ENCODE assay signal across 29 mouse cellular contexts in the genomic region with DNA sequence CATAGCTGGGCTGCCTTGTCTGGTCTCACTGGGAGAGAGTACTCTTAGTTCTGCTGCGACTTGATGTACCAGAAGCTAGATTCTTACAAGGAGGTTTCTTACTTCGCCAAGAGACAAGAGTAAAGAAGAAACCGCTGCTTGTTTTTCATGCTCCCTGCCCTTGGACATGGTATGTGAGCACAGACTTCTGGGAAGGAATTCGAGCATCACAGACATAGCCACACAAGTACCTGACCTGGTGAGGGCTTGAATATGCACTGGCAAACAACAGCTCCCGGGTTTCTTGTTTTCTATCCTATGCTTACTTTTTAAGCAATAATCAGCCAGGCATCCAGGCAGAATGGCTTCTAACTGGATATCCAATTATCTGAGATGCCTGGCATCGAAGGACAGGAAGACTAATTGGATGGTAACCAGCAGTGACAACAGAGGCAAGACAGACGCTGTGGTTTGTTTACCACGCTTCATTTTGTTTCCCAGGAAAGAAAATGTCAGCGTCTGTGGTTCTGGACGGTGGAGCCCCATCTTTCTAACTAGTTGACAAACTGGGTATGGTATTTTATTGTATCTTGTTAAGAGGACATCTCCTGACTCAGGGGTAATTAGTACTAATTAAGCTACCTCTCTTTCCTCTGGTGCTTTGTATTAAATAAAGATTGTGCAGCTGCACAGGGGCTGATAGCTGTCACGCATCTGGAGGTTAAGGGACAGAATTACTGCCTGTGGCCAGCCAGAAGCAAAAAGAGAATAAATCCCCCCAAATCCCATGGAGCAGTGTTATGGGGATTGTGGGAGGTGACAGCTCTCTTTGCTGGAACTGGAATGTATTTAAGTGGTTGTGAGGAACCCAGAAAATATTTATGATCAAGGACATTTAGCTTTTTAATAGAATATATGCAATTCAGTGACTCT. TPM values are rescaled to one million over a fixed set of nuclear protein-coding genes. Genes with fewer than 3 reads are reported as not detected.
DNase-seq lines count a peak whose midpoint lies in the region; ATAC-seq lines count a peak whose summit lies in the region.
"Had no signal": no experiment of that assay in that cellular context is flagged by ENCODE, and none has a peak within 500 bp of the region (broad histone marks: within the 10 kb centered on the region; RNA-seq: fewer than 3 reads in every experiment).

No protein-coding gene starts in this region.

- no peak overlapping the region for H3K27ac ChIP-seq in embryonic facial prominence, embryonic 14.5 days (replicated peaks; ENCODE audit: low read depth, low read length)
- H3K27ac ChIP-seq in embryonic facial prominence, embryonic 10.5 days (replicated peaks), result no peak overlapping the region
- no peak overlapping the region for H3K27ac ChIP-seq in kidney, embryonic 14.5 days (ENCODE audit: low read depth, low read length)
- H3K27ac ChIP-seq in kidney, embryonic 16.5 days (ENCODE audit: low read length), result no peak overlapping the region
- H3K27ac ChIP-seq in neural tube, embryonic 13.5 days (replicated peaks), result no peak overlapping the region
- H3K27ac ChIP-seq in neural tube, embryonic 15.5 days (replicated peaks), result no peak overlapping the region
- H3K27ac ChIP-seq: embryonic facial prominence, embryonic 15.5 days; hindbrain, embryonic 13.5 days; limb, embryonic 10.5 days; limb, embryonic 15.5 days; liver, embryonic 13.5 days had no signal

- no peak overlapping the region for H3K4me2 ChIP-seq in embryonic facial prominence, embryonic 14.5 days (ENCODE audit: low read depth, low read length)
- H3K4me2 ChIP-seq in kidney, embryonic 14.5 days (replicated peaks; ENCODE audit: low read depth, low read length), result no peak overlapping the region
- H3K4me2 ChIP-seq in kidney, embryonic 16.5 days (replicated peaks; ENCODE audit: low read depth, low read length), result no peak overlapping the region
- no peak overlapping the region for H3K4me2 ChIP-seq in neural tube, embryonic 13.5 days
- H3K4me2 ChIP-seq in neural tube, embryonic 15.5 days, result no peak overlapping the region
- H3K4me2 ChIP-seq: embryonic facial prominence, embryonic 15.5 days; hindbrain, embryonic 13.5 days; limb, embryonic 15.5 days; liver, embryonic 13.5 days had no signal

- no peak overlapping the region for H3K9ac ChIP-seq in embryonic facial prominence, embryonic 14.5 days (ENCODE audit: low read depth, low read length)
- H3K9ac ChIP-seq in kidney, embryonic 14.5 days (ENCODE audit: low read depth, low read length), result no peak overlapping the region
- H3K9ac ChIP-seq in kidney, embryonic 16.5 days (replicated peaks; ENCODE audit: low read length), result no peak overlapping the region
- no peak overlapping the region for H3K9ac ChIP-seq in neural tube, embryonic 13.5 days
- no peak overlapping the region for H3K9ac ChIP-seq in neural tube, embryonic 15.5 days (replicated peaks)
- H3K9ac ChIP-seq: embryonic facial prominence, embryonic 15.5 days; hindbrain, embryonic 13.5 days; limb, embryonic 15.5 days; liver, embryonic 13.5 days had no signal

- peak; percentile 45 for DNase-seq in embryonic facial prominence, embryonic 14.5 days (ENCODE audit: low spot score)
- DNase-seq in embryonic facial prominence, embryonic 10.5 days (ENCODE audit: low spot score), result no peak
- DNase-seq in retina, postnatal 1 day, result peak; percentile 93
- DNase-seq in right cerebral cortex, adult 2 months (ENCODE audit: low spot score in 2 of 2), result no peak
- DNase-seq: adrenal gland, postnatal 14 days; cerebellum, adult 18-20 months; cerebellum, postnatal 10 days; gastrocnemius, postnatal 10 days; heart, postnatal 14 days; kidney, adult 8-10 months; layer of hippocampus, adult 9-11 months; liver, embryonic 13.5 days; lung, adult 18-20 months; lung, postnatal 4 days; spleen, adult 18-20 months; thymus, postnatal 25 days had no signal

- no peaks in the 10 kb centered on the region for H3K4me1 ChIP-seq in embryonic facial prominence, embryonic 14.5 days (ENCODE audit: control insufficient read depth, insufficient read depth, low read length)
- no peaks in the 10 kb centered on the region for H3K4me1 ChIP-seq in embryonic facial prominence, embryonic 10.5 days
- no peaks in the 10 kb centered on the region for H3K4me1 ChIP-seq in kidney, embryonic 14.5 days (ENCODE audit: control insufficient read depth, insufficient read depth, low read length)
- no peaks in the 10 kb centered on the region for H3K4me1 ChIP-seq in kidney, embryonic 16.5 days (ENCODE audit: insufficient read depth, low read length)
- H3K4me1 ChIP-seq in neural tube, embryonic 13.5 days (replicated peaks), result peaks cover 3% of the 10 kb centered on the region; the same call in 1 of the 2 replicates
- peaks cover 5% of the 10 kb centered on the region; the same call in 1 of the 2 replicates for H3K4me1 ChIP-seq in neural tube, embryonic 15.5 days
- H3K4me1 ChIP-seq: embryonic facial prominence, embryonic 15.5 days; limb, embryonic 10.5 days; limb, embryonic 15.5 days; liver, embryonic 13.5 days had no signal

- no peaks in the 10 kb centered on the region for H3K36me3 ChIP-seq in embryonic facial prominence, embryonic 14.5 days (ENCODE audit: control insufficient read depth, insufficient read depth, low read length)
- no peaks in the 10 kb centered on the region for H3K36me3 ChIP-seq in embryonic facial prominence, embryonic 10.5 days (replicated peaks)
- H3K36me3 ChIP-seq in kidney, embryonic 14.5 days (ENCODE audit: control insufficient read depth, insufficient read depth, low read length), result no peaks in the 10 kb centered on the region
- H3K36me3 ChIP-seq in kidney, embryonic 16.5 days (ENCODE audit: insufficient read depth, low read length), result no peaks in the 10 kb centered on the region
- H3K36me3 ChIP-seq in neural tube, embryonic 13.5 days, result no peaks in the 10 kb centered on the region
- no peaks in the 10 kb centered on the region for H3K36me3 ChIP-seq in neural tube, embryonic 15.5 days
- H3K36me3 ChIP-seq: embryonic facial prominence, embryonic 15.5 days; hindbrain, embryonic 13.5 days; limb, embryonic 10.5 days; limb, embryonic 15.5 days; liver, embryonic 13.5 days had no signal

- peak; percentile 65; the same call in 1 of the 2 replicates for ATAC-seq in embryonic facial prominence, embryonic 14.5 days (ENCODE audit: low read depth)
- 0 out of 2 replicates have a peak, but pooled peaks have one; percentile 64 for ATAC-seq in kidney, embryonic 14.5 days (ENCODE audit: low FRiP score, low TSS enrichment)
- ATAC-seq in kidney, embryonic 16.5 days (ENCODE audit: low FRiP score, low TSS enrichment), result no peak
- peak; percentile 36; the same call in 1 of the 2 replicates for ATAC-seq in neural tube, embryonic 13.5 days (ENCODE audit: low read depth)
- no peak; the same call in 1 of the 2 replicates for ATAC-seq in neural tube, embryonic 15.5 days (ENCODE audit: low FRiP score)
- ATAC-seq: intestine, embryonic 16.5 days; lung, postnatal 0 days; Patski had no signal

- H3K9me3 ChIP-seq in embryonic facial prominence, embryonic 14.5 days (ENCODE audit: control insufficient read depth, low read length), result no peaks in the 10 kb centered on the region
- H3K9me3 ChIP-seq in embryonic facial prominence, embryonic 10.5 days, result no peaks in the 10 kb centered on the region
- H3K9me3 ChIP-seq in kidney, embryonic 14.5 days (ENCODE audit: control insufficient read depth, low read length), result no peaks in the 10 kb centered on the region
- no peaks in the 10 kb centered on the region for H3K9me3 ChIP-seq in kidney, embryonic 16.5 days (ENCODE audit: low read length)
- H3K9me3 ChIP-seq in neural tube, embryonic 13.5 days, result no peaks in the 10 kb centered on the region
- no peaks in the 10 kb centered on the region for H3K9me3 ChIP-seq in neural tube, embryonic 15.5 days (replicated peaks)
- H3K9me3 ChIP-seq: embryonic facial prominence, embryonic 15.5 days; hindbrain, embryonic 13.5 days; limb, embryonic 10.5 days; limb, embryonic 15.5 days; liver, embryonic 13.5 days; megakaryocyte, embryonic 14.5 days had no signal

- no peaks in the 10 kb centered on the region for H3K27me3 ChIP-seq in embryonic facial prominence, embryonic 14.5 days (replicated peaks; ENCODE audit: control insufficient read depth, insufficient read depth, low read length)
- H3K27me3 ChIP-seq in embryonic facial prominence, embryonic 10.5 days (replicated peaks; ENCODE audit: low read depth, poor library complexity, severe bottlenecking), result no peaks in the 10 kb centered on the region
- no peaks in the 10 kb centered on the region for H3K27me3 ChIP-seq in kidney, embryonic 14.5 days (ENCODE audit: control insufficient read depth, insufficient read depth, low read length)
- no peaks in the 10 kb centered on the region for H3K27me3 ChIP-seq in kidney, embryonic 16.5 days (ENCODE audit: insufficient read depth, low read length)
- H3K27me3 ChIP-seq in neural tube, embryonic 13.5 days, result no peaks in the 10 kb centered on the region
- H3K27me3 ChIP-seq in neural tube, embryonic 15.5 days (replicated peaks), result no peaks in the 10 kb centered on the region
- H3K27me3 ChIP-seq: CH12.LX; embryonic facial prominence, embryonic 15.5 days; hindbrain, embryonic 13.5 days; limb, embryonic 15.5 days; liver, embryonic 13.5 days; megakaryocyte, embryonic 14.5 days; Patski had no signal

- WGBS in embryonic facial prominence, embryonic 14.5 days, result 62% methylated on average over 11 of the region's 11 CpGs
- 69% methylated on average over 11 of the region's 11 CpGs for WGBS in embryonic facial prominence, embryonic 10.5 days
- 51% methylated on average over 11 of the region's 11 CpGs for WGBS in kidney, embryonic 14.5 days
- 52% methylated on average over 11 of the region's 11 CpGs for WGBS in kidney, embryonic 16.5 days
- 66% methylated on average over 11 of the region's 11 CpGs for WGBS in neural tube, embryonic 13.5 days
- 54% methylated on average over 11 of the region's 11 CpGs for WGBS in neural tube, embryonic 15.5 days

- no peak overlapping the region for H3K4me3 ChIP-seq in embryonic facial prominence, embryonic 14.5 days (ENCODE audit: low read depth, low read length)
- H3K4me3 ChIP-seq in embryonic facial prominence, embryonic 10.5 days, result no peak overlapping the region
- H3K4me3 ChIP-seq in kidney, embryonic 14.5 days (ENCODE audit: low read length), result no peak overlapping the region
- no peak overlapping the region for H3K4me3 ChIP-seq in kidney, embryonic 16.5 days (ENCODE audit: low read length)
- H3K4me3 ChIP-seq in neural tube, embryonic 13.5 days, result no peak overlapping the region
- H3K4me3 ChIP-seq in neural tube, embryonic 15.5 days (replicated peaks), result no peak overlapping the region
- H3K4me3 ChIP-seq: embryonic facial prominence, embryonic 15.5 days; hindbrain, embryonic 13.5 days; limb, embryonic 10.5 days; limb, embryonic 15.5 days; liver, embryonic 13.5 days; megakaryocyte, embryonic 14.5 days had no signal

RNA-seq across cellular contexts. Expression of gene Rnf150, which starts 36.8 kb away (rescaled TPM):
- 1.2 and 1.3 TPM in 2 replicates for polyA plus RNA-seq in embryonic facial prominence, embryonic 14.5 days (2014; fragmentation: Nextera tagmentation; extraction: Ambion mirVana)
- 1.8 and 2.5 TPM in 2 replicates for polyA plus RNA-seq in embryonic facial prominence, embryonic 10.5 days (2016; fragmentation: Nextera tagmentation; extraction: Ambion mirVana)
- 3.0 and 3.9 TPM in 2 replicates for polyA plus RNA-seq in kidney, embryonic 14.5 days (2014; fragmentation: Nextera tagmentation; extraction: Ambion mirVana)
- polyA plus RNA-seq in kidney, embryonic 16.5 days (2015; fragmentation: Nextera tagmentation; extraction: Ambion mirVana), result 2.0 and 2.4 TPM in 2 replicates
- polyA plus RNA-seq in neural tube, embryonic 13.5 days (2015; fragmentation: Nextera tagmentation; extraction: Ambion mirVana), result 2.7 and 3.0 TPM in 2 replicates
- 2.1 and 2.5 TPM in 2 replicates for polyA plus RNA-seq in neural tube, embryonic 15.5 days (2015; fragmentation: Nextera tagmentation; extraction: Ambion mirVana)

RNA-seq across cellular contexts. Expression of gene Zfp330, which starts 52.4 kb away (rescaled TPM):
- polyA plus RNA-seq in embryonic facial prominence, embryonic 14.5 days (2014; fragmentation: Nextera tagmentation; extraction: Ambion mirVana), result 66.1 and 67.8 TPM in 2 replicates
- polyA plus RNA-seq in embryonic facial prominence, embryonic 10.5 days (2016; fragmentation: Nextera tagmentation; extraction: Ambion mirVana), result 75.4 and 79.5 TPM in 2 replicates
- polyA plus RNA-seq in kidney, embryonic 14.5 days (2014; fragmentation: Nextera tagmentation; extraction: Ambion mirVana), result 72.5 and 81.3 TPM in 2 replicates
- polyA plus RNA-seq in kidney, embryonic 16.5 days (2015; fragmentation: Nextera tagmentation; extraction: Ambion mirVana), result 74.0 and 75.1 TPM in 2 replicates
- polyA plus RNA-seq in neural tube, embryonic 13.5 days (2015; fragmentation: Nextera tagmentation; extraction: Ambion mirVana), result 76.1 and 78.9 TPM in 2 replicates
- polyA plus RNA-seq in neural tube, embryonic 15.5 days (2015; fragmentation: Nextera tagmentation; extraction: Ambion mirVana), result 77.8 and 78.5 TPM in 2 replicates

Comparison
In these comparisons a context has a peak if more than half of its experiments do, and no peak if none do; other contexts are left out.
1. ATAC-seq: peak in embryonic facial prominence, embryonic 14.5 days (single experiment), kidney, embryonic 14.5 days (single experiment) and neural tube, embryonic 13.5 days (single experiment); none in kidney, embryonic 16.5 days (single experiment) and neural tube, embryonic 15.5 days (single experiment).
2. DNase-seq: peak in embryonic facial prominence, embryonic 14.5 days (single experiment) and retina, postnatal 1 day (single experiment); none in embryonic facial prominence, embryonic 10.5 days (single experiment) and right cerebral cortex, adult 2 months (0 of 2).